Mouse (Mus musculus): ENCODE measurements around the gene Gm31371. TPM values are rescaled to one million over a fixed set of nuclear protein-coding genes. Genes with fewer than 3 reads are reported as not detected.
"Not testable (repeated sequence)": the region's sequence is repeated elsewhere in the genome, so short reads cannot be mapped to it uniquely, and the experiment has no call there.

Gm31371 gene
- polyA plus RNA-seq, 1 experiment from 2014 or later: not detected

GRCm38 (mm10) chr8:19975237-19975636, 72.0 kb downstream of the Gm31371 start:
- H3K4me1 ChIP-seq (ENCODE audit: control insufficient read depth, insufficient read depth, low read length); ATAC-seq (ENCODE audit: low FRiP score, low TSS enrichment); DNase-seq; H3K4me2 ChIP-seq (ENCODE audit: low read length); H3K9ac ChIP-seq (replicated peaks; ENCODE audit: low read length); H3K36me3 ChIP-seq (ENCODE audit: control insufficient read depth, insufficient read depth, low read length); H3K27me3 ChIP-seq (ENCODE audit: control insufficient read depth, insufficient read depth, low read length); H3K4me3 ChIP-seq (replicated peaks; ENCODE audit: low read depth, low read length); H3K27ac ChIP-seq (replicated peaks; ENCODE audit: low read depth, low read length); H3K9me3 ChIP-seq (ENCODE audit: control insufficient read depth, low read length): not testable (repeated sequence)
- 90% methylated on average over 6 of the region's 6 CpGs for WGBS

Other genes with a start within 250 kb of the Gm31371 start
- gene 4930467E23Rik, start 173.8 kb upstream of the Gm31371 start, polyA plus RNA-seq (2014; fragmentation: Nextera tagmentation; extraction: Ambion mirVana): 0.17 TPM in 1 of 2 replicates, not detected in the other